Mouse (Mus musculus): ENCODE data around the gene Nfe2l2. TPM values are rescaled to one million over a fixed set of nuclear protein-coding genes. Genes with fewer than 3 reads are reported as not detected.

Gene Nfe2l2
- polyA plus RNA-seq (2015; fragmentation: Nextera tagmentation; extraction: Ambion mirVana) = 134 and 137 TPM in 2 replicates

DNA sequence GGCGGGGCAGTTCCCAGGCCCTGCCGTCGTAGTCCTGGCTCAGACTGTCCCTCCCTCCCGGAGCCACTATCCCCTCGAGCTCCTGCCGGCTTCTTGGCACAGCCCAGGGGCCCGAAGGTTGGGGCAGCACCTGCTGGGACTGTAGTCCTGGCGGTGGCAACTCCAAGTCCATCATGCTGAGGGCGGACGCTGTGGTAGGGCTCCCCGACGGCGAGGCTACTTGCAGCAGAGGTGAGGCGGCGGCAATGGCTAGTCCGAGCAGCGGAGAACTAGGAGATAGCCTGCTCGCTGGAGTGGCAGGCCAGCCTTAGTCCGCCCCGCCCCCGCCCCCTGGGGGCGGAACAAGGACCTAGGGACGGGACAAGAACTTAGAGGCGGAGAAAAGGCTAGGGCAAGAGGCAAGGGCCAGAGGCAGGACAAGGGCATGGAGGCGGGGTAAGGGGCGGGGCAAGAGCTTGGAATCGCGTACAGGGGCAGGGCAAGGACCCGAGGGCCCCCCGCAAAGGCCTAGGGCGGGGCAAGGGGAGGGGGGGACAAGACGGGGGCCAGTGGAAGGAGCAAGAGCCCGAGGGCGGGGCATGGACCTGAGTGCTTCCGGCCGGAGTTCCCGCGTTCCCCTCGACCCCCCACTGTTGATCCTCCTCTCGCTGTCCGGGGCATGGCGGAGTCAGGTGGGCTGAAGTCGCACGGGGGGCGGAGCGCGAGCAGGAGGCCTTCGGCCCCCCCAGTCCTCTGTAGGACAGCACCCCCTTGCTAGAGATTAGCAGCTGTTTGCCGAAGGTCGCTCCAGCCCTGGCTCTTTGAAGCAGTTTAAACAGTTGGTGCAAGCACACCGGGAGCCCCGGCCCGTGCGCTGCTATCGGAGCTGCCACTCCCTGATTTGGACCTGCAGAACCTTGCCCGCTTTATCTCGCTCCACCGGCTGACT lies at the start of gene Nfe2l2:
Gene Nfe2l2 (minus strand): TSS at position 408 of the 928 bp plus-strand sequence.
- Histone ChIP-seq H3K4me1 (replicated peaks; ENCODE audit: control insufficient read depth, insufficient read depth, low read length) (peaks cover 40% of the 10 kb centered on the region), H3K4me2 (ENCODE audit: low read depth, low read length) (peak within 1 kb of the TSS; percentile 91), H3K36me3 (ENCODE audit: control insufficient read depth, insufficient read depth, low read length) (no peaks in the 10 kb centered on the region; the same call in 1 of the 2 replicates), H3K9ac (ENCODE audit: low read length) (peak within 1 kb of the TSS; percentile 97), H3K27me3 (ENCODE audit: control insufficient read depth, insufficient read depth, low read depth, low read length) (no peaks in the 10 kb centered on the region), H3K27ac (ENCODE audit: low read length) (peak within 1 kb of the TSS; percentile 99), H3K4me3 (ENCODE audit: low read length) (peak within 1 kb of the TSS; percentile 99), H3K9me3 (ENCODE audit: control insufficient read depth, low read length) (0 out of 2 replicates have a peak, but pooled peaks cover 3% of the 10 kb centered on the region)
- ATAC-seq (ENCODE audit: low read depth) = peak; percentile 96
- under 1% methylated on average over 52 of the region's 58 CpGs for WGBS

- WGBS = 82% methylated on average over 22 of the region's 22 CpGs
- H3K4me3 ChIP-seq (ENCODE audit: low read length) = no peak overlapping the region
- no peak overlapping the region for H3K9ac ChIP-seq (ENCODE audit: low read length)
- no peak overlapping the region for H3K27ac ChIP-seq (ENCODE audit: low read length)
- no peaks in the 10 kb centered on the region for H3K9me3 ChIP-seq (ENCODE audit: control insufficient read depth, low read length)
- no peak overlapping the region for H3K4me2 ChIP-seq (ENCODE audit: low read depth, low read length)
- no peaks in the 10 kb centered on the region for H3K27me3 ChIP-seq (ENCODE audit: control insufficient read depth, insufficient read depth, low read depth, low read length)
- H3K36me3 ChIP-seq (ENCODE audit: control insufficient read depth, insufficient read depth, low read length) = no peaks in the 10 kb centered on the region
- peaks cover 18% of the 10 kb centered on the region for H3K4me1 ChIP-seq (replicated peaks; ENCODE audit: control insufficient read depth, insufficient read depth, low read length)
- ATAC-seq (ENCODE audit: low read depth) = no peak
These were observed 48.1 kb upstream of the Nfe2l2 start for GRCm38 (mm10) chr2:75752306-75753175.

- no peaks in the 10 kb centered on the region for H3K36me3 ChIP-seq (ENCODE audit: control insufficient read depth, insufficient read depth, low read length)
- no peak for ATAC-seq (ENCODE audit: low read depth)
- no peak overlapping the region for H3K9ac ChIP-seq (ENCODE audit: low read length)
These were observed 47.5 kb upstream of the Nfe2l2 start for GRCm38 (mm10) chr2:75751896-75752295.

DNA sequence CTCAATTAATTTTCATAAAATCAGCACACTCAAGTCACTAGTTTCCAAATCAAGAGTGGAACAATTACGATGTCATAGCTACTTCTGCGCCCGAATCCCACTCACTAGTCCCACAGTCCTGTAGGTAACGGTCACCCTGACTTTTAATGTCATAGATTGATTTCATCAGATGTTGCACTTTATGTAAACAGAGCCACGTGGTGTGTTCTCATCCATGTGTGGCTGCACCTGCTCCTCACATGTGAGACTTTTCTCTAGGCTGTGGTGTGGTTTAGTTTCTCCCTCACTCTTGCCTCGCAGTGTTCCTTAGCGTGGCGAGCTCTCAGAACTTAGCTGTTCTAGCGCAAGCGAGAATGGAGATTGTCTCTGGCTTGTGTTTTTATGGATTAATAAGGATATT lies 46.4 kb upstream of the Nfe2l2 start:
- Histone ChIP-seq H3K4me2 (ENCODE audit: low read depth, low read length) (no peak overlapping the region), H3K4me3 (ENCODE audit: low read length) (no peak overlapping the region), H3K4me1 (replicated peaks; ENCODE audit: control insufficient read depth, insufficient read depth, low read length) (peaks cover 9% of the 10 kb centered on the region), H3K27ac (ENCODE audit: low read length) (no peak overlapping the region), H3K9me3 (ENCODE audit: control insufficient read depth, low read length) (no peaks in the 10 kb centered on the region), H3K36me3 (ENCODE audit: control insufficient read depth, insufficient read depth, low read length) (no peaks in the 10 kb centered on the region), H3K27me3 (ENCODE audit: control insufficient read depth, insufficient read depth, low read depth, low read length) (no peaks in the 10 kb centered on the region), H3K9ac (ENCODE audit: low read length) (no peak overlapping the region)
- ATAC-seq (ENCODE audit: low read depth) = no peak
- 82% methylated on average over 10 of the region's 10 CpGs for WGBS

More at GRCm38 (mm10) chr2:75751896-75752295, 47.5 kb upstream of the Nfe2l2 start:
- Histone ChIP-seq H3K9me3 (ENCODE audit: control insufficient read depth, low read length) (no peaks in the 10 kb centered on the region), H3K4me3 (ENCODE audit: low read length) (no peak overlapping the region), H3K27me3 (ENCODE audit: control insufficient read depth, insufficient read depth, low read depth, low read length) (no peaks in the 10 kb centered on the region), H3K4me2 (ENCODE audit: low read depth, low read length) (no peak overlapping the region), H3K4me1 (replicated peaks; ENCODE audit: control insufficient read depth, insufficient read depth, low read length) (peaks cover 12% of the 10 kb centered on the region), H3K27ac (ENCODE audit: low read length) (no peak overlapping the region)
- 41% methylated on average over 6 of the region's 6 CpGs for WGBS

DNA sequence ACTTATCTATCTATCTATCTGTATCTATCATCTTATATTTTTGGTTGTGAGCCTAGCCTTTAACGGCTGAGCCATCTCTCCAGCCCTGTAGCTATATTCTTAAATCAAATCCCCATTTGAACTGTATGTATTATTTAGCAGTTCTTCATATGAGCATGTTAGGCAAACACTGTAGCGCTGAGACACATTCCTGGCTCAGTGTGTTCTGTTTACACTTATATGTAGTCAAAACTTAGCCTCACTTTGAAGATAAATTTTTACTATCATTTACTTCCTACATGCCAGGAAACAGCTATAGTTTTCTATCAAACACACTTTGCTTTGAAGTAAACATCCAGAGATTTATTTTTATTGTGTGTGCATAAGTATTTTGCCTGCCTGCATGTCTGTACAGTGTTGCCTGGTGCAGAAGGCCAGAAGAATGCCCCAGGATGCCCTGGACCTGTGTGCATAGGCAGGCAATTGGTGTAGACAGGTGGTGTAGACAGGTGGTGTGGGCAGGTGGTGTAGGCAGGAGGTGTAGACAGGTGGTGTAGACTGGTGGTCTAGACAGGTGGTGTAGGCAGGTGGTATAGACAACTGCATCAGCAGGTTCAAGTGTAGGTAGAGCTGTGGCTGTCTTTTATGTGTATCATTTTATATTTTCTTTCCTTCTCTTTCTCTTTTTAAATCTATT lies 45.7 kb upstream of the Nfe2l2 start:
- H3K9ac ChIP-seq (ENCODE audit: low read length) = no peak overlapping the region
- no peaks in the 10 kb centered on the region for H3K27me3 ChIP-seq (ENCODE audit: control insufficient read depth, insufficient read depth, low read depth, low read length)
- no peak overlapping the region for H3K4me3 ChIP-seq (ENCODE audit: low read length)
- no peaks in the 10 kb centered on the region for H3K9me3 ChIP-seq (ENCODE audit: control insufficient read depth, low read length)
- 22% methylated on average over 2 of the region's 2 CpGs for WGBS
- no peak overlapping the region for H3K4me2 ChIP-seq (ENCODE audit: low read depth, low read length)
- peak; percentile 82 for ATAC-seq (ENCODE audit: low read depth)
- H3K36me3 ChIP-seq (ENCODE audit: control insufficient read depth, insufficient read depth, low read length) = no peaks in the 10 kb centered on the region
- peaks cover 9% of the 10 kb centered on the region for H3K4me1 ChIP-seq (replicated peaks; ENCODE audit: control insufficient read depth, insufficient read depth, low read length)
- peak overlapping the region; percentile 61 for H3K27ac ChIP-seq (ENCODE audit: low read length)

DNA sequence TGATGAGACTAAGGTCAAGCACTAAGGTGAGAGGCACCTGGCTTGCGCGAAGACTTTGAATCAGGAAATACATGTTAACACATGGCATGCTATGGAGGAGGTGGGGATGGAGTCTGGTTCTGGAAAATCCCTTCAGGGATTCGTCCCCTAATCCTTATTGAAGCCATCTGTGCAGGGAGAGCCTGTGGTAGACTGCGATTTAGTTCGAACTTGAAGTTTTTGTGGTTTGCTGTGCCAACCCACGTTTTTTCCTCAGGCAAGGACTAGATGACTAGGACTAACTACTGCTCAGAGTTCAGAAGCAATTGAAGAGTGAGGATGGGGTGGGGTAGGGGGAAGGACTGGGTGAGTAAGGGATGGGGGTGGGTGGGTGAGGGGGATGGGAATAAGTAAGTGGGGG lies 44.4 kb upstream of the Nfe2l2 start:
- Histone ChIP-seq H3K4me3 (ENCODE audit: low read length) (no peak overlapping the region), H3K9ac (ENCODE audit: low read length) (no peak overlapping the region), H3K36me3 (ENCODE audit: control insufficient read depth, insufficient read depth, low read length) (no peaks in the 10 kb centered on the region), H3K27me3 (ENCODE audit: control insufficient read depth, insufficient read depth, low read depth, low read length) (no peaks in the 10 kb centered on the region), H3K4me2 (ENCODE audit: low read depth, low read length) (no peak overlapping the region), H3K4me1 (replicated peaks; ENCODE audit: control insufficient read depth, insufficient read depth, low read length) (peaks cover 9% of the 10 kb centered on the region), H3K27ac (ENCODE audit: low read length) (no peak overlapping the region), H3K9me3 (ENCODE audit: control insufficient read depth, low read length) (no peaks in the 10 kb centered on the region)
- WGBS = 90% methylated on average over 6 of the region's 6 CpGs
- no peak for ATAC-seq (ENCODE audit: low read depth)

DNA sequence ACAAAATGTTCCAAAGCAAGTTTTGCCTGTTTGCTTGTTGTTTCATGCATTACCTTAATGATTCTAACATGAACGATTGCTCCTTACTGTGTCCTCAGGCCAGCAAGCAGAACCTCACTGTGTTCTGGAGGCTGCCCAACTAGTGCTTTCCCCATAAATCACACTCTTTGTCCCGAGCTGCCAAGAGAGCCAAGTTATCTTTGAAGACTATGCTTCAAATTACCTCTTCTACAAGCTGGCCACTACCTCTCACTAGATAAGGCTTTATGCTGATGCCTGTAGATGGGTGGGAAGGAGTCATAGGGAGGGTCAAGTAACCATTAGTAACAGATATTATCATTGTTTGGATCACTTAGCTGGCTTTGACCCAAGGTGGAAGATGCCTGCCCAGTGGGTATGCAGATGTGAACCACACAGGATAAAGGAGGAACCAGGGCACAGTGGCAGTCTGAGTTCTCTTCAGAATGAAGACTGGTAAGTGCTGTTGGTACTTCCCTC lies 32.6 kb upstream of the Nfe2l2 start:
- no peak for ATAC-seq (ENCODE audit: low read depth)
- no peak overlapping the region for H3K9ac ChIP-seq (ENCODE audit: low read length)
- no peak overlapping the region for H3K27ac ChIP-seq (ENCODE audit: low read length)
- WGBS = 33% methylated on average over 2 of the region's 2 CpGs
- no peak overlapping the region for H3K4me3 ChIP-seq (ENCODE audit: low read length)
- no peak overlapping the region for H3K4me2 ChIP-seq (ENCODE audit: low read depth, low read length)
- H3K9me3 ChIP-seq (ENCODE audit: control insufficient read depth, low read length) = no peaks in the 10 kb centered on the region
- H3K4me1 ChIP-seq (replicated peaks; ENCODE audit: control insufficient read depth, insufficient read depth, low read length) = no peaks in the 10 kb centered on the region
- no peaks in the 10 kb centered on the region for H3K36me3 ChIP-seq (ENCODE audit: control insufficient read depth, insufficient read depth, low read length)
- H3K27me3 ChIP-seq (ENCODE audit: control insufficient read depth, insufficient read depth, low read depth, low read length) = no peaks in the 10 kb centered on the region

GRCm38 (mm10) chr2:75734196-75734865 lies 29.9 kb upstream of the Nfe2l2 start:
- Histone ChIP-seq H3K4me1 (replicated peaks; ENCODE audit: control insufficient read depth, insufficient read depth, low read length) (no peaks in the 10 kb centered on the region), H3K9me3 (ENCODE audit: control insufficient read depth, low read length) (no peaks in the 10 kb centered on the region), H3K27me3 (ENCODE audit: control insufficient read depth, insufficient read depth, low read depth, low read length) (no peaks in the 10 kb centered on the region), H3K27ac (ENCODE audit: low read length) (no peak overlapping the region; the same call in 1 of the 2 replicates), H3K9ac (ENCODE audit: low read length) (no peak overlapping the region), H3K36me3 (ENCODE audit: control insufficient read depth, insufficient read depth, low read length) (no peaks in the 10 kb centered on the region), H3K4me2 (ENCODE audit: low read depth, low read length) (no peak overlapping the region), H3K4me3 (ENCODE audit: low read length) (no peak overlapping the region)
- no peak for ATAC-seq (ENCODE audit: low read depth)
- 73% methylated on average over 5 of the region's 5 CpGs for WGBS
